Mouse (Mus musculus): Measurements from ENCODE around the gene Zcchc24. TPM values are rescaled to one million over a fixed set of nuclear protein-coding genes. Genes with fewer than 3 reads are reported as not detected.
"Not testable (repeated sequence)": the region's sequence is repeated elsewhere in the genome, so short reads cannot be mapped to it uniquely, and the experiment has no call there.

Zcchc24 gene
- 10.3 and 12.1 TPM in 2 replicates for polyA plus RNA-seq (2015; fragmentation: Nextera tagmentation; extraction: Ambion mirVana)

DNA sequence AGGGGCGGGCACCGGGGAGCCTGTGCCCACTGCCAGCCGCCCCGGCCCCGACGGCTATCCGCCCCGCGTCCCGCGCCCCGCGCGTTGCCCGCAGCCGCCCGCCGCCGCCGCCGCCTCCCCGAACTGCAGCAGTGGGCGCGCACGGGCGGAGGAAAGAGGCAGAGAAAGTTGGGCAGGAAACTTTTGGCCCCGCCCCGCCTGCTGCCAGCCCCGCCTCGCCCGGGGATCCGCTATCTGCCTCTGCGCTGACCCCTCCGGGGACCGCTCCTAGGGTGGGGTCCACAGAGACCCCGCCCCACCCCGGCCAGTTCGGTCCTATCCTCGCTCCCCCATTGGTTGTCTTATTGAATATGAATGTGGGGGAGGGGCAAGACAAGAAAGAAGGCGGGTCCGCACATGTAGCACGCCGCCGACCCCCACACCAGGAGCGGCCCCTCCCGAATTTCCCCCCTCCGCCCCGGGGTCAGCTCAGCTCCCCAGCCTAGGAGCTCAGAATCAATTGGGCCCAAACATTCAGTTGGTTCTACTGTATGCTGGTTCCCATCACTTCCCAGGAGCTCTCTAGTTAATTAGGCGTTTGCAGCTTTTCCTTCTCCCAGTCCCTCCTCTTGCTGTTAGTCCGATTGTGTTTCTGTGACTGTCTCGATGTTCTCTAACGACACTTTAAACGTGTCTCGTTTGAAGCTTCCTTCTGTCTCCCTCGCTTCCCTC lies at the start of gene Zcchc24:
Gene Zcchc24, minus strand, starts transcription at position 125 of the 711 bp plus-strand sequence.
- H3K27me3 ChIP-seq (replicated peaks; ENCODE audit: control insufficient read depth, insufficient read depth, low read length) = no peaks in the 10 kb centered on the region; the same call in 1 of the 2 replicates
- H3K4me3 ChIP-seq (ENCODE audit: low read depth, low read length) = peak within 1 kb of the TSS; percentile 71
- H3K36me3 ChIP-seq (ENCODE audit: control insufficient read depth, insufficient read depth) = no peaks in the 10 kb centered on the region
- no peak for TF ChIP-seq CTCF (IDR thresholded peaks at IDR 0.05; ENCODE audit: low read depth)
- H3K4me2 ChIP-seq (replicated peaks; ENCODE audit: low read depth) = peak within 1 kb of the TSS; percentile 97
- no peaks in the 10 kb centered on the region for H3K9me3 ChIP-seq (ENCODE audit: control insufficient read depth)
- H3K27ac ChIP-seq (ENCODE audit: low read depth, low read length) = peak within 1 kb of the TSS; percentile 75
- no peaks in the 10 kb centered on the region; the same call in 1 of the 2 replicates for H3K4me1 ChIP-seq (replicated peaks; ENCODE audit: control insufficient read depth, insufficient read depth, low read length)
- peak; percentile 51 for ATAC-seq
- H3K9ac ChIP-seq (ENCODE audit: low read depth, low read length) = peak within 1 kb of the TSS; percentile 83
- 2% methylated on average over 31 of the region's 55 CpGs for WGBS

- H3K9ac ChIP-seq (ENCODE audit: low read depth, low read length) = no peak overlapping the region
- no peaks in the 10 kb centered on the region for H3K36me3 ChIP-seq (ENCODE audit: control insufficient read depth, insufficient read depth)
- H3K27ac ChIP-seq (ENCODE audit: low read depth, low read length) = no peak overlapping the region
- H3K9me3 ChIP-seq (ENCODE audit: control insufficient read depth) = no peaks in the 10 kb centered on the region
- H3K4me1 ChIP-seq (replicated peaks; ENCODE audit: control insufficient read depth, insufficient read depth, low read length) = no peaks in the 10 kb centered on the region
- peak; percentile 99 for TF ChIP-seq CTCF (IDR thresholded peaks at IDR 0.05; ENCODE audit: low read depth)
- WGBS = 7% methylated on average over 9 of the region's 9 CpGs
- no peak overlapping the region for H3K4me2 ChIP-seq (replicated peaks; ENCODE audit: low read depth)
- no peaks in the 10 kb centered on the region for H3K27me3 ChIP-seq (replicated peaks; ENCODE audit: control insufficient read depth, insufficient read depth, low read length)
- peak; percentile 63 for ATAC-seq
- no peak overlapping the region for H3K4me3 ChIP-seq (ENCODE audit: low read depth, low read length)
These were observed 47.6 kb upstream of the Zcchc24 start for GRCm38 (mm10) chr14:25816416-25816815.

DNA sequence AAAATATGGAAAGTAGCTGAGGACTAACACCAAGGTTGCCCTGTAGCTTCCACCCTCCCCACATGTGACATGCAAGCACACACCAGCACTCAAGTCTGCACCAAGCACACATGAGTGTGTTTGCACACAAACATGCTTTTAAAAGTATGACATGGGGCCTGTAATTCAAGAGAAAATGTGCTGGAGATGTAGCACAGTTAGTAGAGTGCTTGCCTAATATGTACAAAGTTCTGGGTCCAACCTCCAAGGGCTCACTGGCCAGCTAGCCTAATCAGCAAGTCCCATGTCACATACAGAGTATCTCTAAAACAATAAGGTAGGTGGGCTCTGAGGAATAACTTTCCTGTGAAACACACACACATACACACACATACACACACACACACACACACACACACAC lies 45.3 kb upstream of the Zcchc24 start:
- Histone ChIP-seq H3K27me3 (replicated peaks; ENCODE audit: control insufficient read depth, insufficient read depth, low read length) (no peaks in the 10 kb centered on the region), H3K4me3 (ENCODE audit: low read depth, low read length) (no peak overlapping the region), H3K27ac (ENCODE audit: low read depth, low read length) (no peak overlapping the region), H3K9me3 (ENCODE audit: control insufficient read depth) (no peaks in the 10 kb centered on the region), H3K4me1 (replicated peaks; ENCODE audit: control insufficient read depth, insufficient read depth, low read length) (no peaks in the 10 kb centered on the region), H3K4me2 (replicated peaks; ENCODE audit: low read depth) (no peak overlapping the region), H3K9ac (ENCODE audit: low read depth, low read length) (no peak overlapping the region), H3K36me3 (ENCODE audit: control insufficient read depth, insufficient read depth) (no peaks in the 10 kb centered on the region)
- TF ChIP-seq CTCF (IDR thresholded peaks at IDR 0.05; ENCODE audit: low read depth) = no peak
- no peak for ATAC-seq

DNA sequence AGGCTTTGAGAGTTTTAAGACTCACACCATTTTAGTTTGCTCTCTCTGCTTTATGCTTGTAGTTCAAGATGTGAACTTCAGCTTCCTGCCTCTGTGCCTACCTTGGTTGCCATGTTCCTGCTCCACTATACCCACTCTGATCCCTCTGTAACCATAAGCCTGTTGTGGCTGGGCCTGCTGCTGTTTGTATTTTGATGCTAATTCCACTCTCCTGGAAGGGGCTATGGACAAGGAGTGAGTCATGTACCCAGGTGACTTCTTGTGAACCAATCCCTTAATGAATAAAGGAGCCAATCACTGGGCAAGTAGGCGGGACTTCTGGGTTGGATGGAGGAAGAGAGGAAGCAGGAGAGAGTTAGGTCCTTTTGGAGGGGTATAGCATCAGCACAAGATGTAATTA lies 42.2 kb upstream of the Zcchc24 start:
- H3K4me2 ChIP-seq (replicated peaks; ENCODE audit: low read depth); H3K4me3 ChIP-seq (ENCODE audit: low read depth, low read length); H3K4me1 ChIP-seq (replicated peaks; ENCODE audit: control insufficient read depth, insufficient read depth, low read length); ATAC-seq; H3K9me3 ChIP-seq (ENCODE audit: control insufficient read depth); H3K27me3 ChIP-seq (replicated peaks; ENCODE audit: control insufficient read depth, insufficient read depth, low read length); H3K9ac ChIP-seq (ENCODE audit: low read depth, low read length); H3K36me3 ChIP-seq (ENCODE audit: control insufficient read depth, insufficient read depth); H3K27ac ChIP-seq (ENCODE audit: low read depth, low read length): not testable (repeated sequence)
- WGBS = 77% methylated on average over 1 of the region's 1 CpGs

GRCm38 (mm10) chr14:25806561-25806960 lies 37.7 kb upstream of the Zcchc24 start:
- Histone ChIP-seq H3K9ac (ENCODE audit: low read depth, low read length) (no peak overlapping the region), H3K9me3 (ENCODE audit: control insufficient read depth) (no peaks in the 10 kb centered on the region), H3K4me3 (ENCODE audit: low read depth, low read length) (no peak overlapping the region), H3K4me2 (replicated peaks; ENCODE audit: low read depth) (no peak overlapping the region), H3K4me1 (replicated peaks; ENCODE audit: control insufficient read depth, insufficient read depth, low read length) (no peaks in the 10 kb centered on the region), H3K36me3 (ENCODE audit: control insufficient read depth, insufficient read depth) (no peaks in the 10 kb centered on the region), H3K27me3 (replicated peaks; ENCODE audit: control insufficient read depth, insufficient read depth, low read length) (no peaks in the 10 kb centered on the region), H3K27ac (ENCODE audit: low read depth, low read length) (no peak overlapping the region)
- 82% methylated on average over 7 of the region's 7 CpGs for WGBS
- no peak for ATAC-seq
- no peak for TF ChIP-seq CTCF (IDR thresholded peaks at IDR 0.05; ENCODE audit: low read depth)

DNA sequence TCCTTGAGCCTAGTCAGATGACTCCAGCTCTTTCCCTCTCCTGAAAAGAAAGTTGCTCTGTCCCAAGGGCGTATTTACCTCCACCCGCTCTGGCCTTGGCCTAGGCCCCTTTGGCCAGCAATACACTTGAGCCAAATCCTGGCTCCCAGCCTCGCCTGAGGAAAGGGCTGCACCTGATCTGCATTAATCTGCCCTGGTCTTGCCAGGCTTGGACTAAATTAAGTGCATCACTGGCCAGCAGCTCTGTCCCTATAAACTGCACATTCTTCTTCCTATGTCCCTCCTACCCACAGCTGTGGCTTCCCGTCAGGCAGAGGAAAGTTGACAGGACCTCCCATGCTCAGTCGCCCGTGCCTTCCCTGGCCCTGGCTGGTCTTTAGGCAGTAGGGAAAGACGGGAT lies 37.0 kb upstream of the Zcchc24 start:
- Histone ChIP-seq H3K4me3 (ENCODE audit: low read depth, low read length) (no peak overlapping the region), H3K36me3 (ENCODE audit: control insufficient read depth, insufficient read depth) (no peaks in the 10 kb centered on the region), H3K27ac (ENCODE audit: low read depth, low read length) (no peak overlapping the region), H3K27me3 (replicated peaks; ENCODE audit: control insufficient read depth, insufficient read depth, low read length) (no peaks in the 10 kb centered on the region), H3K9ac (ENCODE audit: low read depth, low read length) (no peak overlapping the region), H3K4me1 (replicated peaks; ENCODE audit: control insufficient read depth, insufficient read depth, low read length) (no peaks in the 10 kb centered on the region), H3K9me3 (ENCODE audit: control insufficient read depth) (no peaks in the 10 kb centered on the region), H3K4me2 (replicated peaks; ENCODE audit: low read depth) (no peak overlapping the region)
- 71% methylated on average over 7 of the region's 7 CpGs for WGBS
- no peak for TF ChIP-seq CTCF (IDR thresholded peaks at IDR 0.05; ENCODE audit: low read depth)
- no peak for ATAC-seq
